Mouse (Mus musculus) gastrocnemius, adult 2 months (tissue): ENCODE data around the gene Stip1. TPM values are rescaled to one million over a fixed set of nuclear protein-coding genes. Genes with fewer than 3 reads are reported as not detected.

Source experiments
- DNase-seq: peaks from one replicate; pipeline ENCODE4 v3.0.0; 2022
- H3K27ac ChIP-seq: fragments of 200-600 bp; 2 replicates; pipeline ENCODE4 v1.8.1; 2022; ENCODE audit warnings: mild to moderate bottlenecking
- H3K4me3 ChIP-seq: fragments of 200-600 bp; 2 replicates; pipeline ENCODE4 v1.8.1; 2022; ENCODE audit warnings: mild to moderate bottlenecking, moderate library complexity
- CTCF ChIP-seq: fragments of 200-600 bp; IDR thresholded peaks from 2 replicates; pipeline ENCODE4 v1.8.1; 2022; ENCODE audit warnings: antibody characterized with exemption, mild to moderate bottlenecking, moderate library complexity
- intact Hi-C: fragments of 180-260 bp; cut with DNase I; formaldehyde crosslinking; loops from one replicate; pipeline ENCODE4 v1.15.1; 2025
- total RNA-seq, 2 experiments: library from RNA; stranded (reverse); gene quantifications; 2 replicates each; pipeline ENCODE4 v1.2.3; 2021

The Stip1 gene
- total RNA-seq, 2 experiments from 2014 or later, result 89.9 to 125 TPM

DNA sequence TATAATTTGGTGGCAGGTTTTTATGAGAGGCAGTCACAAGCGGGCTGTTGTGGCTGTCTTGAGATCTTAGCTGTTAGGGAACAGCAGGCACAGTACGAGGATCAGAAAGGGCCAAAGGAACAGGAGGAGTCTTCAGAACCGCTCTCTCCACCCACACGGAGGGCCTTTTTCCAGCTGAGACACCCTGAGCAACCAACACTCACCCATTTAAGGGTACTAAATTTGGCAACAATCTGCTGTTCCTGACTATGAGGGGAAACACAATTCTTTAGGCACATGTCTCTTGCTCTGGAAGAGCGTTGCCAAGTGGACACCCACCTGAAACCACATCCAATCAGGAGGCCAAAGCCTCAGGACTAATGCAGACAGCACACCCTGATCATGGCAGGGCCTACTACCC is 10.2 kb downstream of the Stip1 start:
- intact Hi-C loops, result no loop called here
- TF ChIP-seq CTCF, result no peak
- H3K4me3 ChIP-seq, result no peak overlapping the region
- H3K27ac ChIP-seq, result no peak overlapping the region
- DNase-seq, result no peak

GRCm38 (mm10) chr19:7020224-7020641 is 19.5 kb downstream of the Stip1 start:
- peak; percentile 53 for DNase-seq
- intact Hi-C loops, result loop anchor here (1.0 kb wide), 1 partner anchor 96 kb away; no protein-coding TSS in a partner anchor
- Histone ChIP-seq H3K4me3 (no peak overlapping the region), H3K27ac (peak overlapping the region; percentile 38)
- TF ChIP-seq CTCF, result peak; percentile 68

DNA sequence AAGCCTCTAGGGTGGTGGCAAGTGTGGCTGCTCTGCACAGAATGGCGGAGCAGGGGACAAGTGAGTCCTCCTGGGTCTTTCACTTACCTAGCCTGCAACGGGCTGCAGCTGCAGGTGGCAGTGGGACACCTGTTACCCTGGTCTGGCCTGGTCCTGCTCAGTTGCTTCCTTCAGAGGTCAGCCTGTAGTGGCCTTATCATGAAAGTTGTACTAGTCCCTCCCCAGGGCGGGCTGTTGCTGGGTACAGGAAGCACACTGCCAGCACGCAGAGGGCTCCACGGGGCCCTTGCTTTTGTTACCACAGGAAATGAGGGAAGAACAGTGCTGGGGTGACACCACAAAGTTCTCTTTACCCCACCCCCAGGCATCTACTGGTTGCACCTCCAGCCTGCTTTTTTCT is 20.6 kb downstream of the Stip1 start, which contains the start of gene Fermt3:
Gene Fermt3, minus strand, starts transcription at position 279 of the 400 bp plus-strand sequence.
- H3K4me3 ChIP-seq, result peak within 1 kb of the TSS; percentile 51
- peak within 1 kb of the TSS; percentile 59 for H3K27ac ChIP-seq
- TF ChIP-seq CTCF, result no peak
- peak; percentile 40 for DNase-seq
- intact Hi-C loops, result no loop called here

- TF ChIP-seq CTCF, result no peak
- peak overlapping the region; percentile 51 for H3K4me3 ChIP-seq
- H3K27ac ChIP-seq, result peak overlapping the region; percentile 59; the same call in 1 of the 2 replicates
- DNase-seq, result no peak
- intact Hi-C loops, result no loop called here
These were observed 21.2 kb downstream of the Stip1 start for GRCm38 (mm10) chr19:7018546-7018945.

- DNase-seq, result no peak
- no peak for TF ChIP-seq CTCF
- Histone ChIP-seq H3K27ac (0 out of 2 replicates have a peak overlapping the region, but pooled peaks have one; percentile 4), H3K4me3 (peak overlapping the region; percentile 51)
- intact Hi-C loops, result no loop called here
These were observed 22.0 kb downstream of the Stip1 start for GRCm38 (mm10) chr19:7017541-7018457.

- intact Hi-C loops, result no loop called here
- TF ChIP-seq CTCF, result no peak
- H3K4me3 ChIP-seq, result no peak overlapping the region
- no peak overlapping the region for H3K27ac ChIP-seq
- DNase-seq, result no peak
These were observed 25.2 kb downstream of the Stip1 start for GRCm38 (mm10) chr19:7014481-7015135.

- no peak for TF ChIP-seq CTCF
- DNase-seq, result no peak
- Histone ChIP-seq H3K27ac (no peak overlapping the region), H3K4me3 (no peak overlapping the region)
- intact Hi-C loops, result no loop called here
These were observed 25.8 kb downstream of the Stip1 start for GRCm38 (mm10) chr19:7013984-7014383.

DNA sequence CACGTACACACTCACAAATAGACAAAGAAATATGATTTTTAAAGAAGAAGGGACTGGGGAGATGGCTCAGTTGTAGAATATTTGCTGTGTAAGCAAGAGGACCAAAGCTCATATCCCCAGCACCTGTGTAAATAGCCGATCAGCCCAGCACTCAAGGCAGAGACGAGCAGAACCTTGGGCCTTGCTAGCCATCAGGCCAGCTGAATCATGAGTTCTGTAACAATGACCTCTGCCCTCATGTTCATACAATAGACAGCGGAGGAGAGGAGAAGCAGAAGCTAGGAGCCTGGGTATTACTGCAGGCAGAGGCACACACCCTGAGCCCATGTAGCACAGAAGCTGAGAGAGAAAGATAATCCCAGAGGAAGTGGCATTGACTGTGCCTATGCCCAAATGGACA is 27.3 kb downstream of the Stip1 start:
- TF ChIP-seq CTCF, result no peak
- DNase-seq, result no peak
- no peak overlapping the region for H3K27ac ChIP-seq
- intact Hi-C loops, result no loop called here
- no peak overlapping the region for H3K4me3 ChIP-seq

- no peak for DNase-seq
These were observed 32.7 kb downstream of the Stip1 start for GRCm38 (mm10) chr19:7006892-7007593.

DNA sequence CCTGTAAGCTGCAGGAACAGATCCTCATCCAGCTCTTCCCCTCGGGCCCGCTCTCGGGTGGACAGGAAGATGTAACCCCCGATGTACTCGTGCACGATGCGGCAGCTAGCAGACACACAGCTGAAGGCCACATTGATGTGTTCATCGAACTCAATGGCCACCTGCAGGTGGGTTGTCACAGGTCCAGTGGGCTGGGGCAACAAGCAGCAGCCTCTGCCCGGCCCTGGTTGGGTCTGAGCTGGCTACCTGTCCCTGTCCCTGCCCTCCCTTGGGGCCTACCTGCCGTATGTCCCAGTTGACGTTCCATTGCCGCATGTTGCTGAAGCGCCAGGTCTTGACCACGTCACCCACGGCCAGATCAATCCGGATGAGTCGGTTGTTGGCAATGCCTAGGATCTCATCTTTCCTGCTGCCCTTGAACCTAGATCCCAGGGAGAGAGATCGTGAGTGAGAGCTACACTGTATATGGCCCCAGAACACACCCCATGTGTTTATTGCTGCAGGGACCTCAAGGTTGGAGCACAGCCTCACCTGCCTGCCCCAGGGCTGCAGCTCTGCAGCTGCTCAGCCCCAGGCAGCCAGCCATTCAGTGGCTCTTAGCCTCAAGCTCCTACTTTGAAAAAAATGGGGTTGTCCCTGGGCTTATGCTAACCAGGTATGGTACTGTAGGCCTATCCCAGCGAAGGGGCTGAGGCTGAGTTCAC is 40.3 kb downstream of the Stip1 start:
- no peak for DNase-seq

More at GRCm38 (mm10) chr19:7006892-7007593, 32.7 kb downstream of the Stip1 start:
- Histone ChIP-seq H3K4me3 (no peak overlapping the region), H3K27ac (no peak overlapping the region)
- TF ChIP-seq CTCF, result no peak
- intact Hi-C loops, result no loop called here

DNA sequence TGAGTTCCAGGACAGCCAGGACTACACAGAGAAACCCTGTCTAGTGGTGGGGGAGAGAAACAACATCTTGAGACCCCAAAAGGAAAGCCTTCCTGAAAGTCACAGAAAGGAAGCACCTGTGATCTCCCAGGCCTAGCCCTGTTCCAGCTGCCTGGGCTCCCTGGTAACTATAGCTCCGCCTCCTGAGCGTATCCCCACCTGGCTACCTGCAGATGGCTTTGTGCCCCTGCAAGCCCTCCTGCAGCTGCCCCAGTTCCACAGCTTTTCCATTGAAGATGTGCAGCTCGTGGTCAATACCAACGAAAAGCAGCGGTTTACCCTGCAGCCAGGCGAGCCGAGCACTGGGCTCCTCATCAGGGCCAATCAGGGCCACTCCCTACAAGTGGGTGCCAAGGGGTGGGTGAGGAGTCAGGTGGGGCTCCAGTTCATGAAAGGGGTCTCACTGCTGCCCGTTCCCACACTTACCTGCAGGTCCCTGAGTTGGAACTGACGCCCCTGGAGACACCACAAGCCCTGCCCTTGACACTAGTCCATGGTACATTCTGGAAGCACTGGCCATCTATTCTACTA is 42.0 kb downstream of the Stip1 start:
- no peak for TF ChIP-seq CTCF
- no peak overlapping the region for H3K4me3 ChIP-seq
- no peak for DNase-seq
- no peak overlapping the region for H3K27ac ChIP-seq
- intact Hi-C loops, result loop anchor here (2.0 kb wide), 1 partner anchor 41 kb away; the partner anchor contains the start of gene Stip1

More for the DNA sequence above, 40.3 kb downstream of the Stip1 start:
- intact Hi-C loops, result no loop called here
- Histone ChIP-seq H3K27ac (no peak overlapping the region), H3K4me3 (no peak overlapping the region)
- TF ChIP-seq CTCF, result no peak
